Mouse (Mus musculus) forebrain, embryonic 15.5 days (tissue): ENCODE data around the gene Tmem131. TPM values are rescaled to one million over a fixed set of nuclear protein-coding genes. Genes with fewer than 3 reads are reported as not detected.

Experiments
- ATAC-seq: fragments of 200-750 bp; cut with Nextera tagmentation; replicated peaks from 2 replicates; pipeline ENCODE4 v1.8.0; 2017; ENCODE audit warnings: mild to moderate bottlenecking, moderate TSS enrichment, moderate library complexity
- H3K27ac ChIP-seq: fragments of 300-500 bp; sonication (generic); replicated peaks from 2 replicates; pipeline ENCODE4 v1.5.1; 2015; ENCODE audit warnings: mild to moderate bottlenecking, inconsistent platforms
- H3K27me3 ChIP-seq: fragments of 300-500 bp; sonication (generic); 2 replicates; pipeline ENCODE4 v1.6.1; 2015; ENCODE audit warnings: inconsistent platforms
- H3K36me3 ChIP-seq: fragments of 300-500 bp; sonication (generic); 2 replicates; pipeline ENCODE4 v1.6.1; 2015; ENCODE audit warnings: mild to moderate bottlenecking, inconsistent platforms
- H3K4me1 ChIP-seq: fragments of 300-500 bp; sonication (generic); 2 replicates; pipeline ENCODE4 v1.6.1; 2015; ENCODE audit warnings: inconsistent platforms
- H3K4me2 ChIP-seq: fragments of 300-500 bp; sonication (generic); replicated peaks from 2 replicates; pipeline ENCODE4 v1.6.1; 2015; ENCODE audit warnings: mild to moderate bottlenecking, inconsistent platforms
- H3K4me3 ChIP-seq: fragments of 300-500 bp; sonication (generic); 2 replicates; pipeline ENCODE4 v1.5.1; 2015; ENCODE audit warnings: mild to moderate bottlenecking, inconsistent platforms
- H3K9ac ChIP-seq: fragments of 300-500 bp; sonication (generic); replicated peaks from 2 replicates; pipeline ENCODE4 v1.6.1; 2015; ENCODE audit warnings: mild to moderate bottlenecking, inconsistent platforms
- H3K9me3 ChIP-seq: fragments of 300-500 bp; sonication (generic); 2 replicates; pipeline ENCODE4 v1.6.1; 2016; ENCODE audit warnings: inconsistent platforms
- WGBS: fragments of 180-500 bp; shearing (Covaris S2); methylation state at CpG from one replicate; pipeline ENCODE4 v1.1.7; 2015; ENCODE audit warnings: mixed read lengths; 5-methylcytosine and 5-hydroxymethylcytosine counted together
- polyA plus RNA-seq: library from polyadenylated mRNA; unstranded; fragments of >200 nt; fragmentation: Nextera tagmentation; extraction: Ambion mirVana; gene quantifications from 2 replicates; pipeline ENCODE4 v1.2.1, GENCODE M21; 2015

Gene Tmem131
- polyA plus RNA-seq, result 13.0 and 13.2 TPM in 2 replicates

DNA sequence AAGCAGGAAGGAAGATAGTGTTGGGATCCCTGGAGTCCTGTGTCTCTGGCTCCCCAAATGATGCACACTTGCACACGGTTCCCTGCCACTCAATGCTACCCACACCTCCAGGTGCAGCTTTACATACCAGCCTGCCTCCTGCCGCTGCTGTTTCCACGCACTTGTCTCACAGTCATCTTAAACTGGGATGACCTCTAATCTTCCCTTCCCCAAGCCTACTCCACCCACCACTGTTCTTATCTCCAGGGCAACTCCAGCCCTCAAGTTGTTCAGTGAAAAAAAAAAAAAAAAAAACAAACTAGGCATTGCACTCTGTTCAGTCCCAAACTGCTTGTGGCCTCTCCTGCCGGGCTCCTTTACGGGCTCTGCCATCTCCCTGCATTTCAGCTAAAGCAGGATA, at the start of gene Tmem131:
Gene Tmem131 (minus strand): TSS at position 14 of the 400 bp plus-strand sequence.
- no peak within 1 kb of the TSS for H3K4me3 ChIP-seq
- H3K27ac ChIP-seq, result no peak within 1 kb of the TSS
- H3K4me2 ChIP-seq, result no peak within 1 kb of the TSS
- no peak within 1 kb of the TSS for H3K9ac ChIP-seq
- H3K9me3 ChIP-seq, result no peaks in the 10 kb centered on the region
- WGBS, result 80% methylated on average over 5 of the region's 5 CpGs
- H3K36me3 ChIP-seq, result no peaks in the 10 kb centered on the region
- H3K27me3 ChIP-seq, result no peaks in the 10 kb centered on the region
- H3K4me1 ChIP-seq, result peaks cover 5% of the 10 kb centered on the region
- ATAC-seq, result no peak

DNA sequence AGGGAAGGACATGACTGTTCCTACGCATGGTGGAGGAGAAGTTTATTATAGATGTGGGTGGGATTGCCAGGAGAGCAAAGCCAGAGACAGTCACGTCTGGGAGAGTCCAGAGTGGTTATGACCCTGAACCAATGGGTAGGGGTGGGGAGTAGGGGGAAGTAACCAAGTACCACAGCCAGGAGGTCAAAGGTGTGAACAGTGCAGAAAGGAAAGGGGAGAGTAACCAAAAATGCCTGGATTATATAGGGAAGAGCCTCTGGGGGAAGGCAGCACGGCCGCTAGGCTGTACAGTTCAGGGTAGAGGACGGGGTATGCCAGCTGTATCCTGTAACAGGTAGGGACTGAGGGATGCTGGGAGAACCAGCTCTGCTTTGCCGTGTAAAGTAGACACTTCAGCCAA, 45.1 kb upstream of the Tmem131 start:
- Histone ChIP-seq H3K9me3 (no peaks in the 10 kb centered on the region), H3K27me3 (no peaks in the 10 kb centered on the region), H3K36me3 (no peaks in the 10 kb centered on the region), H3K27ac (no peak overlapping the region), H3K4me1 (peaks cover 4% of the 10 kb centered on the region; the same call in 1 of the 2 replicates), H3K9ac (no peak overlapping the region), H3K4me3 (no peak overlapping the region), H3K4me2 (no peak overlapping the region)
- 83% methylated on average over 6 of the region's 6 CpGs for WGBS
- ATAC-seq, result no peak

DNA sequence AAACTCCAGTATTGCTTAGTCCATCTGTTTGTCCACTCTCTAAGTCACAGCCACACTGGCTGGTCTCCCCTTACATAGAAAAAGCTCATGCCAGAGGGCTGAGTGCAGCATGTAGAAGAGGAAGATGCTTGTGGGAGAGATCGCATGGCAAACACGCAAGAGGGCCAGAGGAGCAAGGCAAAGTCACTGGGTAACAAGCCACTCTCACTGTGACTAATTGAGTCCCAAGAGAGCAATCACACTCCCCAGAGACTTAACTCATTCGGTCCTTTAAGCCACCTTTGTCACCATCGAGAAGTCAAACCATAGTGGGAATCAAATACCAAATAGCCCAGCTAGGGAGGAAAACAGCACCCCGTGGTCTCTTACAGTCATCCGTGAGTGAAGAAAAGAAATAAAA, 44.7 kb upstream of the Tmem131 start:
- WGBS, result 85% methylated on average over 6 of the region's 6 CpGs
- Histone ChIP-seq H3K36me3 (no peaks in the 10 kb centered on the region), H3K27ac (no peak overlapping the region), H3K27me3 (no peaks in the 10 kb centered on the region), H3K9me3 (no peaks in the 10 kb centered on the region), H3K4me2 (no peak overlapping the region), H3K4me3 (no peak overlapping the region), H3K9ac (no peak overlapping the region), H3K4me1 (peaks cover 4% of the 10 kb centered on the region; the same call in 1 of the 2 replicates)
- ATAC-seq, result no peak

DNA sequence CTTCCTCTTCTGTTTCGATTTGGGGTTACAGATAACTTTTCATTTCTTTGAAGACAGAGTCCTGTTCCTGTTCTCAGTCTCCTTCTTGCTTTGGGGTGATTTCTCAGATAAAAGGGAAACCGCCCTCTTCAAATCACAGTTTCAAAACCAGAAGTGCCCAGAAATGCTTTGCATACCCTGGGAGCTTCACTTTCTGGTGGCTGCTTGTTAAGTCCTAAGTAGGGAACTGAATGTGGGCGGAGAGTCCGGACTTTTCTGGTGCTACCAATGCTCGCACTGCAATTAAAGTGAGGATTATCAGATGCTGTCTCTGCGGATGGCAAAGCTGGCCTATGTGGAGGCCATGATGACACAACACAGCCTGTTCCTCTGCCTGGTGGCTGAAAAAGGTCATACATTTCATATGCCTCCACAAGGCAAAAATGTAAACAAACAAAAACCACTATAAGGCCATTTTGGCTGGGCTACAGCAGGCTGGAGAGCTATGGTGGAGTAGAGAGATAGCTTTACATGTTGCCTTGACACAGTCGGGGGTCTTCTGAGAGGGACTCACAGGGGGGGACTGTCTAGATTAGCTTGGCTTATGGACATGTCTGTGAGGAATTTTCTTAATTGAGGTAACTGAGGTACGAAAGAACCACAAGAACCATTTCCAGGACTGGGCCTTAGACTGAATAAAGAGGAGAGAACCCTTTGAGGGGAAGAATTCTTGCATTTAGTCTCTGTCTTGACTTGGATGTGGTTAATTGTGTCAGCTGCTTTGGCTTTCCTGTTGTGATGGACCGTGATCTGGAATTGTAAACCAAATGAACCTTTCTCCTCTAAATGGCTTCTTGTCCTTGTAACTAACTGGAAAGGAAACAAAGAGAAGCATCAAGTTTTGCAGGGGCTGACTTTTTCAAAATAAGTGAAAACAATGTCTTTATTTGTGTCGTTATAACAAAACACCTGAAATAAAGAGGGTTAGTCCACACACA, 44.0 kb upstream of the Tmem131 start:
- no peak overlapping the region for H3K27ac ChIP-seq
- no peaks in the 10 kb centered on the region for H3K9me3 ChIP-seq
- WGBS, result 71% methylated on average over 10 of the region's 10 CpGs
- no peak overlapping the region for H3K9ac ChIP-seq
- peaks cover 4% of the 10 kb centered on the region; the same call in 1 of the 2 replicates for H3K4me1 ChIP-seq
- no peaks in the 10 kb centered on the region for H3K36me3 ChIP-seq
- ATAC-seq, result no peak
- H3K27me3 ChIP-seq, result no peaks in the 10 kb centered on the region
- no peak overlapping the region for H3K4me3 ChIP-seq
- no peak overlapping the region for H3K4me2 ChIP-seq

DNA sequence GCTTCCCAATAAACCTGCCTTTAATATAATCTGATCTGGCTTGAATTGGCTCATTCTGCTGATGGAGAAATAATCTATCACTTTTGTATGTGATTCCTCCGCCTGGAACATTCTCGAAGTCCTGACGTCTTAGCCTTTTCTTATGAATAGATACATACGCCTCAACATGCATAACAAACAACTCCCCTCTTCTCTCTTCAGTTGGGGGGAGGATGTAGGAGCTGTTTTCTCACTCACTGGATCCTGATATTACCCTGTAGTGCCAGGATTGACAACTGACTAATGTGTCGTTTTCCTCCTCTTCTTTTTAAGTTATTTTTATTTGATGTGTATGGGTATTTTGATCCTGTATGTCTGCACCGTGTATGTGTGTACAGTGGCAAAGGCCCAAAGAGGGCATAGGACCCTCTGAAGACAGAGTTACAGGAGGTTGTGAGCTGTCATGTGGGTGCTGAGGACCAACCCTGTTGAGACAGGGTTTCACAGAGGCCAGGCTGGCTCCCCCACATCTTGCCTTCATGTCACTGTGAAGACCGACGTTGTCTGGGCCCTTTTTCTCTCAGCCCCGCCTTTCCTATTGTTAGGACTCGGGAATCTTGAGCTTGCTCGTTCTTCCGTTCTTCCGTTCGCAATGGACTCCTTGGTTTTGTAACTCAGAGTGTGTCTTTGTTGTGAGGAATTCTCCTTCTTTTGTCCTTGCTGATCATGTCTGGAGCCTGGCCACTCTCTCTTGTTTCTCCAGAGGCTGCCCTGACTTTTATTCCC, 43.1 kb upstream of the Tmem131 start:
- 33% methylated on average over 14 of the region's 14 CpGs for WGBS
- Histone ChIP-seq H3K27ac (no peak overlapping the region), H3K4me3 (no peak overlapping the region), H3K4me2 (no peak overlapping the region), H3K9me3 (no peaks in the 10 kb centered on the region), H3K4me1 (peaks cover 4% of the 10 kb centered on the region; the same call in 1 of the 2 replicates), H3K36me3 (no peaks in the 10 kb centered on the region), H3K27me3 (no peaks in the 10 kb centered on the region), H3K9ac (no peak overlapping the region)
- no peak for ATAC-seq

DNA sequence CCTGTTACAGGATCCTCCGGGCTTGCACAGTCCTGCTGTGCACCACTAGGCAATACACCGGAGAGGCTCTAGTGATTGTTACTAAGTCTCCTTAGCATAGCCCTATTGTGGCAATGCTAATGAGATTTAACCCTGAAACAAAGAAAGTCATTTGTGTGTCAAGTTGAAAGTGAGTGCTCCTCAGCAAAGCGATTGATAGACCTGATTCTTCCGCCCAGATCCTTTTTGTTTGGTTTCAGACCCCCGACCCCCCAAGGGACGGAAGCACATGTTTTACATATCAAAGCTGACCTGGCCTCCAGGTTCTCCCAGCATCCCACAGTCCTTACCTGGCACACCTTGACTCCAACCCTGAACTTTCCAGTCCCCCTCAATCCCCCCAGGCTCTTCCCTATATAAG, 42.4 kb upstream of the Tmem131 start:
- Histone ChIP-seq H3K36me3 (no peaks in the 10 kb centered on the region), H3K9me3 (no peaks in the 10 kb centered on the region), H3K4me2 (no peak overlapping the region), H3K27me3 (no peaks in the 10 kb centered on the region), H3K4me3 (no peak overlapping the region), H3K27ac (no peak overlapping the region), H3K9ac (no peak overlapping the region), H3K4me1 (peaks cover 4% of the 10 kb centered on the region; the same call in 1 of the 2 replicates)
- 13% methylated on average over 6 of the region's 6 CpGs for WGBS
- no peak for ATAC-seq

DNA sequence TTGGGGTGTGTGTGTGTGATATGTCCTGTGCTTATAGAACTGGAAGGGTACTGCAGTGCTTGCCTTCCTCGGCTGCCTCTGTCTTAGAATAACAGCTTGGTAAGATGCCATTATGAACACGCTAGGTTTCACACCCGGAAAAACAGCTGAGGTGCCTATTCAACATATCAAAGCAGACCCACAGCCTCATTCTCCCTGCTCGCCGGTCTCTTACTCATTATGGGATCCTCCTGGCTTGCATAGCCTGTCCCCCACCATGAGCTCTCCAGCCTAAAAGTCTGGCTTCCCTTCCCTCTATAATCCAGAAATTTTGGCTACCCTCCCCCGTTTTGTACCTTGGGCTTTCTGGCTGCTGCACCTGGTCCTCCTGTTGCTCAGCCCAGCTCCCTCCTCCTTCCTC, 40.9 kb upstream of the Tmem131 start:
- no peak for ATAC-seq
- Histone ChIP-seq H3K9ac (no peak overlapping the region), H3K27ac (no peak overlapping the region), H3K27me3 (no peaks in the 10 kb centered on the region), H3K9me3 (no peaks in the 10 kb centered on the region), H3K4me3 (no peak overlapping the region), H3K36me3 (no peaks in the 10 kb centered on the region), H3K4me1 (peaks cover 4% of the 10 kb centered on the region; the same call in 1 of the 2 replicates), H3K4me2 (no peak overlapping the region)
- 9% methylated on average over 6 of the region's 6 CpGs for WGBS

DNA sequence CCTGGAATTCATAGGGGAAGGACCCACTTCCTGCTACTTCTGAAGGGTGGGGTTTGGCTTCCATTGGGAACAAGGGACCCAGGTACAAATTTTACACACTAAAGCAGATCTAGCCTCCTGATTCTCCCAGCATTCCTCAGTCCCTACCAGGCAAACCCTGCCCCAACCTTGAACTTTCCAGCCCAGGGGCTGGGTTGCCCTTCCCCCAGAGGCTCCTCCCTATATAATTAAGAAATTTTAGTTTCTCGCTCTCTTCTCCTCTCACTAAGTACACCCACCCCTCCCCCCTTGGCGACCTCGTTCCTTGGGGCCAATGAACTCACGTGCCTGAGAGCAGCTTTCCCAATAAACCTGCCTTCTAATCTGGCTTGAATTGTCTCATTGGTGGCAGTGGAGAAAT, 40.3 kb upstream of the Tmem131 start:
- H3K36me3 ChIP-seq, result no peaks in the 10 kb centered on the region
- H3K9ac ChIP-seq, result no peak overlapping the region
- H3K4me2 ChIP-seq, result no peak overlapping the region
- peaks cover 4% of the 10 kb centered on the region; the same call in 1 of the 2 replicates for H3K4me1 ChIP-seq
- 22% methylated on average over 4 of the region's 4 CpGs for WGBS
- H3K4me3 ChIP-seq, result no peak overlapping the region
- no peaks in the 10 kb centered on the region for H3K9me3 ChIP-seq
- no peak for ATAC-seq
- H3K27ac ChIP-seq, result no peak overlapping the region
- no peaks in the 10 kb centered on the region for H3K27me3 ChIP-seq

DNA sequence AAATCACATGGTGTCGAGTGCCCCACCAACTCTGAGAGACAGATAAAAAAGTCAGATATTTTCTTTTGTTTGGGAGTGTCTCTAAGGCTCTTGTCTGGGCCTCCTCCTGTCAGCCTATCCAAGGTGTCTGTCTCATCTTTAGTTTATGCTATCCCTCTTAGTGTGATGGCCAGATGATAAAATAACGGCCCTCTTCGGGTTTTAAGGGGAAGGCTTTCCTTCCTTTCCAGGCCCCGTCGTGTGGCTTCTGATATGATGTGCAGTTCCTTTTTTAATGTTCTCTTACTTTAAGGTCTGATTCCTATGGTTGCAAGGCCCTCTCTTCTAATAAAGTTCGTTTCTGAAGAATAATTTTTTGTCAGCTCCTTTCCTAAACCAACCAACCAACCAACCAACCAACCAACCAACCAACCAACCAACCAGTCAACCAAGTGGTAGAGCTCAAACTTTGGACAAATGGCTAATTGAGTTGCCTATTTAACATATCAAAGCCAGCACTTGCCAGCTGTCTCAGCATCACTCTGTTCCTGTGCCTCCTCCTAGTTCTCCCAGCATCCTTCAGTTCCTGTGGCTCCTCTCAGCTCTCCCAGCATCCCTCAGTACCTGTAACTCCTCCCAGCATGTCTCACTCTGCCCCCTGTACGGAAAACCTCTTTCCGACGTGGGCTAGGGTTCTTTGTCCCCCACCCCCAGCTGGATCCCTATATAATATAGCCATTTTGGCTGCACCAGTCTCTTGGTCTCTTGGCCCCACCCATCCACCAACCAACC, 38.9 kb upstream of the Tmem131 start:
- no peaks in the 10 kb centered on the region for H3K9me3 ChIP-seq
- H3K4me2 ChIP-seq, result no peak overlapping the region
- ATAC-seq, result no peak
- H3K27me3 ChIP-seq, result no peaks in the 10 kb centered on the region
- H3K9ac ChIP-seq, result no peak overlapping the region
- 95% methylated on average over 9 of the region's 9 CpGs for WGBS
- H3K27ac ChIP-seq, result no peak overlapping the region
- no peak overlapping the region for H3K4me3 ChIP-seq
- H3K36me3 ChIP-seq, result no peaks in the 10 kb centered on the region
- H3K4me1 ChIP-seq, result peaks cover 4% of the 10 kb centered on the region; the same call in 1 of the 2 replicates

DNA sequence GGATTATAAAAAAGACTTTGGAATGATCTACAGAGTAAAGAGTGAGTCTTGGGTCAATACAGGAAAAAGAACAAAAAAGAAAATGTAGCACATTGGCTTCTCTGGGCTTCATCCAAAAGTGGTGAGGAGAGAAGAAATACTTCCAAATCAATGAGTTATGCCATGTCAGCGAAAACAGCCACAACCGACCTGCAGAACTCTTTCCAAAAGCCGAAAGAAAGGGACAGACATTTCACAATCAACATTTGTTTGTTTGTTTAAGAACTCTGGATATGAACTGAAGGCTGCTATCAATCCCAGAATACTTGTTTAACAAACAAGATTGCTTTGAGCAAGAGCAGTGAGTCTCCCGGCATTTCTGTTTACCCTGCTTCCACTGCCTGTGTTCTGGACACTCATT, 33.3 kb upstream of the Tmem131 start:
- Histone ChIP-seq H3K9me3 (no peaks in the 10 kb centered on the region), H3K36me3 (no peaks in the 10 kb centered on the region), H3K4me1 (no peaks in the 10 kb centered on the region), H3K9ac (no peak overlapping the region), H3K27me3 (no peaks in the 10 kb centered on the region), H3K27ac (no peak overlapping the region), H3K4me2 (no peak overlapping the region), H3K4me3 (no peak overlapping the region)
- no peak for ATAC-seq
- 90% methylated on average over 4 of the region's 4 CpGs for whole genome bisulfite sequencing

DNA sequence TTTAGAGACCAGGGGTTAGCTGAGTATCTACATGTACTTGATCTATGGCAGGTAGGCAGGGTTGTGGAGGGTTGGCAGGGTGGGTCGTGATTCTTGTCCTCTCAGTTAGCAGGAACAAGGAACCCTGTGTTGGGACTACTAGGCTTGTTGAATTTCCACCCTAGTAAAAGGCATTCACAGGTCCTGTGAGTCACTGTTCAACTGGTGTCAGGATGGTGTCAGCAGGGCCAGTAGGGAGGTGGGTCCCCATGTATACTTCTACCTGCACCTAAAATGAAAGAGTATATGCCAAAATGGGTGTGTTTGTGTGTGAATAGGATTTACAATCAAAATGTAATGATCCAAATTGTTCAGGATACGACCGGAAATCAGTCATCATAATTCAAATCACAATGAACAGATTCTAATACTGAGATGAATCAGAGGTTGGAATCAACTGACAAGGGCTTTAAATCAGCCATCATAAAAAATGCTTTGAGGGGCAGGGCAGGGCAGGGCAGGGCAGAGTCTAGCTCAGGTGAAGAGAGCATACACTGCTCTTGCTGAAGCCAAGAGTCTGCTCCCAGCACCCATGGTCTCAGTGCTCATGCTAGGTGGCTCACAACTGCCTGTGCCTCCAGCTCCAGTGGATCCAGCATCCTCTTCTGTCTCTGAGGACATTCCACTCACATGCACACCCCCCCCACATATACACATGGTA, 27.6 kb upstream of the Tmem131 start:
- Histone ChIP-seq H3K36me3 (no peaks in the 10 kb centered on the region), H3K9ac (no peak overlapping the region), H3K27ac (no peak overlapping the region), H3K4me2 (no peak overlapping the region), H3K4me1 (no peaks in the 10 kb centered on the region), H3K9me3 (no peaks in the 10 kb centered on the region), H3K27me3 (no peaks in the 10 kb centered on the region), H3K4me3 (no peak overlapping the region)
- no peak for ATAC-seq
- WGBS, result 91% methylated on average over 3 of the region's 3 CpGs
